Mouse (Mus musculus): ENCODE results near the gene Gli3. TPM values are rescaled to one million over a fixed set of nuclear protein-coding genes. Genes with fewer than 3 reads are reported as not detected.

The Gli3 gene
- polyA plus RNA-seq, 1 experiment from 2014 or later, result 14.1 TPM

DNA sequence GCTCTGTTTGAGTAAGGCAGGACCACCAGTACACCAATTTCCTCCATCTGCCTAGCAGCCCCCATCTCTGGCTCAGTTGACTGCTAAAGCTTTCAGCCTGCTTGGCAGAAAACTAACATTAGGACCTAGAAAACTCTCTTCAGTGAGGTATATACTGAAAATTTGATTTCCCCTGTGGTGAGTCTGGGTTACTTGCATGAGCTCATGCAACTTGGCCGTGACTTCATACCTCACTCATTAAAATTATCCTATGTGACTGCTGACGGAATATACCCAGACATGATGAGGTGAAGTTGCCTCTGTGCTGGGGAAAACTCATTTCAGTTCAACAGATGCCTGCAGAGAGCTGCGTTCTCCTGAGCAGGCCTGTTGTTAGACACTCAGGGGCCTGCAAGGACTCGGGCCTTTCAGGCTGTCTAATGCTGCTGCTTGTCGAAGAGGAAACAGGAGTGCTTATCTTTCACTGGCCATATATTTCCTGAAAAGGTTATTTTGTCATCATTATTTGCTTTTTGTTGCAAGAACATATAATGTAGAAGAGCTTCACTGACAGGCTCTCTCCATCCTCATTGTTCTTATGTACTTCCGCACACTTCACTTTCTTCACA lies 127.4 kb downstream of the Gli3 start:
- Histone ChIP-seq H3K4me3 (ENCODE audit: low read depth, low read length) (no peak overlapping the region), H3K9me3 (replicated peaks; ENCODE audit: control insufficient read depth, low read length) (no peaks in the 10 kb centered on the region), H3K36me3 (ENCODE audit: control insufficient read depth, insufficient read depth, low read length) (no peaks in the 10 kb centered on the region), H3K9ac (ENCODE audit: low read length) (no peak overlapping the region), H3K27ac (ENCODE audit: low read depth, low read length) (no peak overlapping the region), H3K4me2 (ENCODE audit: low read length) (no peak overlapping the region), H3K27me3 (replicated peaks; ENCODE audit: control insufficient read depth, insufficient read depth, low read length) (no peaks in the 10 kb centered on the region), H3K4me1 (ENCODE audit: control insufficient read depth, insufficient read depth, low read length) (peaks cover 12% of the 10 kb centered on the region)
- 81% methylated on average over 6 of the region's 6 CpGs for WGBS
- DNase-seq (ENCODE audit: low spot score) (no peak), ATAC-seq (no peak)

DNA sequence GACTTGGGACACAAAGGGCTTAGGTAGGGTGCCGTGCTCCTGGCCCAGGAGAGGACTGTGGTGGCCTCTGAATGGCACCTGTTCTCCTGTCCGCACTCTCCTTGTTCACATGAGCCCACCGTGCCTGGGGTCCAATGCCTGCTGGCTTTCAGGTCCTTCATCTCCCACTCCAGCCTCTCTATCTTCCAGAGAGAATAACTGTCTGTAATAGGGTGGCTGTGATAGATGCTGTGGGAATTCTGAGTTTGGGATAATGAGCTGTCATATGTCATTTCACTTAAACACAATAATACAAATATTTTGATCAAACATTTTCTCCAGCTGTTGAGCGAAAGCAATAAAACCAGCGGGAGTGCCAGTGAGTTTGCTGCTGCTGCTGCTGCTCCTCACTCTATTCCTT lies 133.6 kb downstream of the Gli3 start:
- no peak overlapping the region for H3K4me3 ChIP-seq (ENCODE audit: low read depth, low read length)
- no peaks in the 10 kb centered on the region for H3K4me1 ChIP-seq (ENCODE audit: control insufficient read depth, insufficient read depth, low read length)
- WGBS, result 58% methylated on average over 5 of the region's 5 CpGs
- no peaks in the 10 kb centered on the region for H3K36me3 ChIP-seq (ENCODE audit: control insufficient read depth, insufficient read depth, low read length)
- no peaks in the 10 kb centered on the region for H3K27me3 ChIP-seq (replicated peaks; ENCODE audit: control insufficient read depth, insufficient read depth, low read length)
- DNase-seq (ENCODE audit: low spot score) (no peak), ATAC-seq (no peak)
- no peak overlapping the region for H3K9ac ChIP-seq (ENCODE audit: low read length)
- H3K9me3 ChIP-seq (replicated peaks; ENCODE audit: control insufficient read depth, low read length), result no peaks in the 10 kb centered on the region
- H3K27ac ChIP-seq (ENCODE audit: low read depth, low read length), result no peak overlapping the region
- no peak overlapping the region for H3K4me2 ChIP-seq (ENCODE audit: low read length)

DNA sequence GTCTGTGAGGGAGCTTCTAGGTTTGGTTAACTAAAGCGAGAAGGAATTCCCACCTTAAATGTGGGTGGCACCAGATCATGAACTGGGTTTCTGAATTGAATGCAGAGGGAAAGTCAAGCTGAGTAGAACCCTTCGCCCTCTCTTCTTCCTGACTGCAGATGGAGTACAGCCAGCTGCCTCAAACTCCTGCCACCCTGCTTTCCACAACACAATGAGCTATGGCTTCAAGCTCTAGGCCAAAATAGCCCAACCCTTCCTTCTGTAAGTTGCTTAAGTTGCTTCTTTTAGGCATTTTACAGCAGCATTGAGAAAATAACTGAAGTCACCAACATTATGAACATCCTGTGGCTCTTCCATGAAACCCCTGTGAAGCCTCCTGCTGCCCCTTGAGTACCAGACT lies 136.7 kb downstream of the Gli3 start:
- Histone ChIP-seq H3K9me3 (replicated peaks; ENCODE audit: control insufficient read depth, low read length) (no peaks in the 10 kb centered on the region), H3K27me3 (replicated peaks; ENCODE audit: control insufficient read depth, insufficient read depth, low read length) (no peaks in the 10 kb centered on the region), H3K9ac (ENCODE audit: low read length) (no peak overlapping the region), H3K36me3 (ENCODE audit: control insufficient read depth, insufficient read depth, low read length) (no peaks in the 10 kb centered on the region), H3K27ac (ENCODE audit: low read depth, low read length) (no peak overlapping the region), H3K4me1 (ENCODE audit: control insufficient read depth, insufficient read depth, low read length) (peaks cover 13% of the 10 kb centered on the region), H3K4me2 (ENCODE audit: low read length) (no peak overlapping the region), H3K4me3 (ENCODE audit: low read depth, low read length) (no peak overlapping the region)
- WGBS, result 85% methylated on average over 2 of the region's 2 CpGs
- DNase-seq (ENCODE audit: low spot score) (no peak), ATAC-seq (no peak)

DNA sequence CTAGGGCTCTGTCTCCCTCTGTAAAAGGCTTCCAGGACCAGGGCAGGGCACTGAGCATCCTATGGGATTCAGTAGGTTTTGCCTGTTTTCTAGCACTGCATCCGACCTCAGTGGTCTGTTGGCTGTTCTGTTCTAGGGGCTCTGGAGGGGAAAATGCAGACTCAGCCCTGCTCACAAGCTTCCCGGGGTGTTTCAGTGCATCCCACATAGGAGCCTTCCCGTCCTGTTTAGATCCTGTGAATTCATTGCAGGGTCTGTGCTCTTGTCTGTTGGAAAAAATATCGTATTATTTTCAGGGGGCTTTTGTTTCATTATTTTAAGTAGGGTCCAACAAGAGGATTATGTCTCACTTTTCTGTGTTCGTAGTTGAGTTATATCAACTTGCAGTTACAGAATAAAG lies 139.1 kb downstream of the Gli3 start:
- no peak overlapping the region for H3K4me3 ChIP-seq (ENCODE audit: low read depth, low read length)
- no peaks in the 10 kb centered on the region for H3K9me3 ChIP-seq (replicated peaks; ENCODE audit: control insufficient read depth, low read length)
- WGBS, result 4% methylated on average over 5 of the region's 5 CpGs
- H3K36me3 ChIP-seq (ENCODE audit: control insufficient read depth, insufficient read depth, low read length), result no peaks in the 10 kb centered on the region
- H3K4me1 ChIP-seq (ENCODE audit: control insufficient read depth, insufficient read depth, low read length), result peaks cover 13% of the 10 kb centered on the region
- no peak overlapping the region for H3K4me2 ChIP-seq (ENCODE audit: low read length)
- H3K27me3 ChIP-seq (replicated peaks; ENCODE audit: control insufficient read depth, insufficient read depth, low read length), result no peaks in the 10 kb centered on the region
- ATAC-seq, result no peak
- DNase-seq (ENCODE audit: low spot score), result no peak
- H3K27ac ChIP-seq (ENCODE audit: low read depth, low read length), result no peak overlapping the region
- H3K9ac ChIP-seq (ENCODE audit: low read length), result no peak overlapping the region

DNA sequence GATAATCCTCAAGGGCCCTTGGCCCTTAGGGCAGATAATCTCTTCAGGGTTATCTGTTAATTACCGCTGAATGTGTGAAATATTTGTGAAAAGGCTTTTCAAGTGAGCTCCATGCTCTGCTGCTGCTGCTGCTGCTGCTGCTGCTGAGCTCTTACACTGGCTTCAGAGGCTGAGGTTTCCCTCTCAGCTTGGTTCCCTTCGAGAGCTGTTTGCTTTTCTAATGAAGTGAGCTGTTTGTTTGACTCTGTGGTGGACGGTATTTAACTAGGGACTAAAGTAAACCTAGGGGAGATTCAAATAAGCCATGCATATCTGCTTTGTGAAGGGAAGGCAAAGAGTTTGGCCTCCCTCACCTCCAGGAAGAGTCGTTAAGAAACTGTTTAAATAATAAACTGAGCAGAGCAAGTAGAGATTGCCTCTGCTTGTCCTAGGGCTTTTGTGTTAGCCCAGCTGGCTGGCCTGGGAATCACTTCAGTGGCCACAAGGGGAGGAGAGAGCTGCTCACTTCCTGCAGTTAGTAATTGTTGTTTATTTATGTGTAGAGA lies 139.7 kb downstream of the Gli3 start:
- peak; percentile 36; the same call in 1 of the 2 replicates for ATAC-seq
- H3K4me2 ChIP-seq (ENCODE audit: low read length), result no peak overlapping the region
- 0% methylated on average over 4 of the region's 4 CpGs for WGBS

DNA sequence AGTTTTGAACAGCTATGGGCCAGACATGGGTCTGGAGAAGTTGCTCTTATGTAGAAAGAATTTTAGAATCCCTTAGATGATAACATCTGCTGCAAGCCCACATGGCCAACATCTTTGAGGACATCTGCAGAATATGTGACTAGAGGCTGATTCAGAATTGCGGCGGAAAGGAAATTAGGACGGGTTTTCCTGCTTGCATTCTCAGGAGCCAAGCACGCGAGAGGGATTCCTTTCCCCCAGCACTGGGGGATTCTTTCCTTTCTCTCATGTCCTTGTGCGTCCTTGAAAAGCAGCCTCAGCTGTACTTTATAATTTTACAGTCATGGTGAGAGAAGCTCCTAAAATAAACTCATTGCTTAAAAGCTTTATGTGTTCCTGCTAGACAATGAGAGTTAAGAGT lies 141.0 kb downstream of the Gli3 start:
- H3K4me1 ChIP-seq (ENCODE audit: control insufficient read depth, insufficient read depth, low read length), result peaks cover 13% of the 10 kb centered on the region
- no peaks in the 10 kb centered on the region for H3K36me3 ChIP-seq (ENCODE audit: control insufficient read depth, insufficient read depth, low read length)
- ATAC-seq (no peak), DNase-seq (ENCODE audit: low spot score) (no peak)
- no peak overlapping the region for H3K9ac ChIP-seq (ENCODE audit: low read length)
- no peak overlapping the region for H3K4me3 ChIP-seq (ENCODE audit: low read depth, low read length)
- WGBS, result 38% methylated on average over 6 of the region's 6 CpGs
- H3K27ac ChIP-seq (ENCODE audit: low read depth, low read length), result no peak overlapping the region
- no peaks in the 10 kb centered on the region for H3K27me3 ChIP-seq (replicated peaks; ENCODE audit: control insufficient read depth, insufficient read depth, low read length)
- no peaks in the 10 kb centered on the region for H3K9me3 ChIP-seq (replicated peaks; ENCODE audit: control insufficient read depth, low read length)
- no peak overlapping the region for H3K4me2 ChIP-seq (ENCODE audit: low read length)

More for the DNA sequence above, 139.7 kb downstream of the Gli3 start:
- Histone ChIP-seq H3K27ac (ENCODE audit: low read depth, low read length) (no peak overlapping the region), H3K4me1 (ENCODE audit: control insufficient read depth, insufficient read depth, low read length) (peaks cover 13% of the 10 kb centered on the region), H3K9me3 (replicated peaks; ENCODE audit: control insufficient read depth, low read length) (no peaks in the 10 kb centered on the region), H3K27me3 (replicated peaks; ENCODE audit: control insufficient read depth, insufficient read depth, low read length) (no peaks in the 10 kb centered on the region), H3K9ac (ENCODE audit: low read length) (no peak overlapping the region), H3K4me3 (ENCODE audit: low read depth, low read length) (no peak overlapping the region), H3K36me3 (ENCODE audit: control insufficient read depth, insufficient read depth, low read length) (no peaks in the 10 kb centered on the region)
- DNase-seq (ENCODE audit: low spot score), result peak; percentile 42

DNA sequence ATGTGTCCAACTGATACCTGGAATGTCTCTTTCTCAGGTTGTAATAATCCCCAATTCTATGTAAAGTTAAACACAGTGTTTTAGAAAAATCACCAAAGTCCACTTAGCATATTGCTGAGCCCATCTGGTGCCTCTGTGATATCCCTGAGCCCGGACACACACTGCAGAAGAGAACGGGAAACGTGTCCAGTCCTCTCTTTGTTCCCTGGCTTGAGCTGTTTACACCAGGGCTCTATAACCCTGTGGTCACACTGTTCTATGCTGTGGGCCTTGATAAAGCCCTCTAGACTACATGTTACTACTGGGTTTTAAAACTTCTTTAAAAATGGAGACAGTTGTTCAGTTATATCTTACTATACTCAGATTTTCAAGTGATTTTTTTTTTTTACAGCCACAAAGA lies 154.4 kb downstream of the Gli3 start:
- WGBS, result 8% methylated on average over 3 of the region's 3 CpGs
- Histone ChIP-seq H3K36me3 (ENCODE audit: control insufficient read depth, insufficient read depth, low read length) (0 out of 2 replicates have a peak, but pooled peaks cover 2% of the 10 kb centered on the region), H3K27ac (ENCODE audit: low read depth, low read length) (no peak overlapping the region), H3K4me1 (ENCODE audit: control insufficient read depth, insufficient read depth, low read length) (peaks cover 31% of the 10 kb centered on the region), H3K27me3 (replicated peaks; ENCODE audit: control insufficient read depth, insufficient read depth, low read length) (no peaks in the 10 kb centered on the region), H3K9me3 (replicated peaks; ENCODE audit: control insufficient read depth, low read length) (no peaks in the 10 kb centered on the region), H3K4me3 (ENCODE audit: low read depth, low read length) (no peak overlapping the region), H3K9ac (ENCODE audit: low read length) (no peak overlapping the region), H3K4me2 (ENCODE audit: low read length) (no peak overlapping the region)
- no peak for ATAC-seq
- peak; percentile 36 for DNase-seq (ENCODE audit: low spot score)

DNA sequence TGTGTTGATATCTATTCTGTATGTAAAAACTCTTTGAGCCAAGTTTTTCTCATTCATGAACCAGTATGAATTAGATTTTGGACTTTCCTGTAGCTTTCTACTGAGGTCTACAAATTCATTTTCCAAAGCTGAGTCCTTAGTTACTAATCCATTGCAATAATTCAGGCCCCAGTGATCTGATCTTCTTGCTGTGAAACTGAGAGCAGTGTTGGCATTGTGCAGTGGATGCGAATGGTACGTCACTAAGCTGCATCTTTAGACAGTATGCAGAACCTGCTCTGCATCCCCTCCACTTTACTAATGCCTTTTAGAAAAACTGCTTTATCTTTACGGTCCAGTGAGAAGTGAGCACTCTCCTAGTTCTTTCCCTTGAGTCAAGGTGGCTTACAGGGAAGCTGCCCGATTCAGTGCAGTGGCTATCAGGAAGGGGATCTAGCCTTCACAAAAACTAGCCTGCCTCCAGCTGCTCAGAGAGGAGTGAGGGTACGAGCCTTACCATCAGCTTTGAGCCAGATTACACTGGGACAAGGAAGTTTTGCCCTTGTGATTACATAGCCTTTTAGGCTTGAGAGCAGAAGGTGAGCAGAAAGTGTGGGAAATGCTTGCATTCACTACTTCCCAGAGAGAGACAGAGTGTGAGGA lies 155.1 kb downstream of the Gli3 start:
- no peak overlapping the region for H3K27ac ChIP-seq (ENCODE audit: low read depth, low read length)
- H3K36me3 ChIP-seq (ENCODE audit: control insufficient read depth, insufficient read depth, low read length), result 0 out of 2 replicates have a peak, but pooled peaks cover 2% of the 10 kb centered on the region
- H3K9me3 ChIP-seq (replicated peaks; ENCODE audit: control insufficient read depth, low read length), result no peaks in the 10 kb centered on the region
- WGBS, result 24% methylated on average over 5 of the region's 5 CpGs
- DNase-seq (ENCODE audit: low spot score) (peak; percentile 39), ATAC-seq (peak; percentile 24; the same call in 1 of the 2 replicates)
- no peak overlapping the region for H3K9ac ChIP-seq (ENCODE audit: low read length)
- H3K4me2 ChIP-seq (ENCODE audit: low read length), result no peak overlapping the region
- H3K4me3 ChIP-seq (ENCODE audit: low read depth, low read length), result no peak overlapping the region
- H3K4me1 ChIP-seq (ENCODE audit: control insufficient read depth, insufficient read depth, low read length), result peaks cover 36% of the 10 kb centered on the region
- no peaks in the 10 kb centered on the region for H3K27me3 ChIP-seq (replicated peaks; ENCODE audit: control insufficient read depth, insufficient read depth, low read length)

DNA sequence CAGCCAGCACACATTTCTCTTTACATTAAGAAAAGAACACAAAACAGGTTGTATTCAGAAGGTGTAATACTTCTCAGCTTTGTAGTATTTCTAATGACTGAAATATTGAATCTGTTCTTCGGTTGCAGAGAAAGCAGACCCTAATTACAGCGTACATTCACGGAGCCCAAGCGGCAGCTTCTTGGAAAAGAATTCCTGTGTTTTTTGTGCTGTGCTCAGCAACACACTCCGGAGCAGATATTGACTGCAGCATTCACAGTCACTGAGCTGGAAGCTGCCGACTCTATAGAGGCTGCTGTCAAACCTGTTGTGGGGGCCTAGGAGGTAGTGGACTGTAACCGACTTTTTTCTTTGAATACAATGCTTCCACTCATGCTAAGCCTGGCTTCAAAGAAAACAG lies 158.0 kb downstream of the Gli3 start:
- Histone ChIP-seq H3K9me3 (replicated peaks; ENCODE audit: control insufficient read depth, low read length) (no peaks in the 10 kb centered on the region), H3K4me3 (ENCODE audit: low read depth, low read length) (no peak overlapping the region; the same call in 1 of the 2 replicates), H3K36me3 (ENCODE audit: control insufficient read depth, insufficient read depth, low read length) (no peaks in the 10 kb centered on the region), H3K4me1 (ENCODE audit: control insufficient read depth, insufficient read depth, low read length) (peaks cover 59% of the 10 kb centered on the region), H3K9ac (ENCODE audit: low read length) (peak overlapping the region; percentile 33; the same call in 1 of the 2 replicates), H3K4me2 (ENCODE audit: low read length) (peak overlapping the region; percentile 35), H3K27me3 (replicated peaks; ENCODE audit: control insufficient read depth, insufficient read depth, low read length) (no peaks in the 10 kb centered on the region), H3K27ac (ENCODE audit: low read depth, low read length) (peak overlapping the region; percentile 40; the same call in 1 of the 2 replicates)
- ATAC-seq (peak; percentile 72), DNase-seq (ENCODE audit: low spot score) (peak; percentile 85)
- 4% methylated on average over 7 of the region's 7 CpGs for WGBS
